Mouse (Mus musculus): Measurements from ENCODE around the gene Dynlt1c.
"Not testable (repeated sequence)": the region's sequence is repeated elsewhere in the genome, so short reads cannot be mapped to it uniquely, and the experiment has no call there.

Gene Dynlt1c

GRCm38 (mm10) chr17:6620035-6620434, 18.6 kb downstream of the Dynlt1c start:
- DNase-seq = not testable (repeated sequence)

GRCm38 (mm10) chr17:6620730-6621451, 19.4 kb downstream of the Dynlt1c start:
- DNase-seq = not testable (repeated sequence)

GRCm38 (mm10) chr17:6621976-6622375, 20.5 kb downstream of the Dynlt1c start:
- DNase-seq = not testable (repeated sequence)

- DNase-seq = not testable (repeated sequence)
Observed at GRCm38 (mm10) chr17:6624926-6625558, 23.6 kb downstream of the Dynlt1c start.

GRCm38 (mm10) chr17:6630398-6630797, 28.9 kb downstream of the Dynlt1c start:
- not testable (repeated sequence) for DNase-seq

- not testable (repeated sequence) for DNase-seq
Observed at GRCm38 (mm10) chr17:6632850-6633249, 31.4 kb downstream of the Dynlt1c start.

- not testable (repeated sequence) for DNase-seq
Observed at GRCm38 (mm10) chr17:6635781-6636180, 34.3 kb downstream of the Dynlt1c start.

GRCm38 (mm10) chr17:6636861-6637260, 35.4 kb downstream of the Dynlt1c start:
- no peak for DNase-seq

GRCm38 (mm10) chr17:6637434-6637833, 36.0 kb downstream of the Dynlt1c start:
- not testable (repeated sequence) for DNase-seq

- not testable (repeated sequence) for DNase-seq
Observed at GRCm38 (mm10) chr17:6638444-6638843, 37.0 kb downstream of the Dynlt1c start.

- DNase-seq = not testable (repeated sequence)
Observed at GRCm38 (mm10) chr17:6639486-6639885, 38.0 kb downstream of the Dynlt1c start.

GRCm38 (mm10) chr17:6640044-6640637, 38.7 kb downstream of the Dynlt1c start:
- not testable (repeated sequence) for DNase-seq

GRCm38 (mm10) chr17:6640771-6641429, 39.4 kb downstream of the Dynlt1c start:
- peak; percentile 82 for DNase-seq

- DNase-seq = not testable (repeated sequence)
Observed at GRCm38 (mm10) chr17:6644210-6644609, 42.7 kb downstream of the Dynlt1c start.

GRCm38 (mm10) chr17:6644673-6645072, 43.2 kb downstream of the Dynlt1c start:
- not testable (repeated sequence) for DNase-seq

GRCm38 (mm10) chr17:6645668-6646067, 44.2 kb downstream of the Dynlt1c start:
- not testable (repeated sequence) for DNase-seq

- not testable (repeated sequence) for DNase-seq
Observed at GRCm38 (mm10) chr17:6646841-6647240, 45.4 kb downstream of the Dynlt1c start.

GRCm38 (mm10) chr17:6647452-6647851, 46.0 kb downstream of the Dynlt1c start:
- not testable (repeated sequence) for DNase-seq

- DNase-seq = not testable (repeated sequence)
Observed at GRCm38 (mm10) chr17:6650904-6651565, 49.6 kb downstream of the Dynlt1c start.

- not testable (repeated sequence) for DNase-seq
Observed at GRCm38 (mm10) chr17:6653341-6653946, 52.0 kb downstream of the Dynlt1c start.

GRCm38 (mm10) chr17:6655087-6655511, 53.6 kb downstream of the Dynlt1c start:
- DNase-seq = peak; percentile 82

Data from lung, postnatal 10 days (tissue).